Mouse (Mus musculus) lung, embryonic 15.5 days (tissue): ENCODE results near the gene Ntrk3. TPM values are rescaled to one million over a fixed set of nuclear protein-coding genes. Genes with fewer than 3 reads are reported as not detected.

Experiments
- ATAC-seq: fragments of 200-750 bp; cut with Nextera tagmentation; 2 replicates; pipeline ENCODE4 v1.8.0; 2017; ENCODE audit warnings: moderate number of reproducible peaks, borderline replicate concordance; ENCODE audit not compliant: low FRiP score, low TSS enrichment; ENCODE audit errors: extremely low read depth
- H3K27ac ChIP-seq: fragments of 300-500 bp; sonication (generic); 2 replicates; pipeline ENCODE4 v1.5.1; 2015; ENCODE audit warnings: moderate library complexity, mild to moderate bottlenecking, inconsistent platforms
- H3K27me3 ChIP-seq: fragments of 300-500 bp; sonication (generic); 2 replicates; pipeline ENCODE4 v1.6.1; 2015; ENCODE audit warnings: inconsistent platforms
- H3K36me3 ChIP-seq: fragments of 300-500 bp; sonication (generic); 2 replicates; pipeline ENCODE4 v1.6.1; 2015; ENCODE audit warnings: inconsistent platforms
- H3K4me1 ChIP-seq: fragments of 300-500 bp; sonication (generic); 2 replicates; pipeline ENCODE4 v1.6.1; 2015; ENCODE audit warnings: inconsistent platforms
- H3K4me2 ChIP-seq: fragments of 300-500 bp; sonication (generic); 2 replicates; pipeline ENCODE4 v1.6.1; 2015; ENCODE audit warnings: inconsistent platforms, mild to moderate bottlenecking, moderate library complexity
- H3K4me3 ChIP-seq: fragments of 300-500 bp; sonication (generic); 2 replicates; pipeline ENCODE4 v1.5.1; 2015; ENCODE audit warnings: mild to moderate bottlenecking, inconsistent platforms
- H3K9ac ChIP-seq: fragments of 300-500 bp; sonication (generic); 2 replicates; pipeline ENCODE4 v1.6.1; 2015; ENCODE audit warnings: inconsistent platforms
- H3K9me3 ChIP-seq: fragments of 300-500 bp; sonication (generic); 2 replicates; pipeline ENCODE4 v1.6.1; 2016; ENCODE audit warnings: inconsistent platforms
- WGBS: fragments of 180-500 bp; shearing (Covaris S2); methylation state at CpG from one replicate; pipeline ENCODE4 v1.1.7; 2015; 5-methylcytosine and 5-hydroxymethylcytosine counted together
- polyA plus RNA-seq: library from polyadenylated mRNA; unstranded; fragments of >200 nt; fragmentation: Nextera tagmentation; extraction: Ambion mirVana; gene quantifications from 2 replicates; pipeline ENCODE4 v1.2.1, GENCODE M21; 2015

The Ntrk3 gene
- polyA plus RNA-seq, 1 experiment from 2014 or later = 1.1 TPM

DNA sequence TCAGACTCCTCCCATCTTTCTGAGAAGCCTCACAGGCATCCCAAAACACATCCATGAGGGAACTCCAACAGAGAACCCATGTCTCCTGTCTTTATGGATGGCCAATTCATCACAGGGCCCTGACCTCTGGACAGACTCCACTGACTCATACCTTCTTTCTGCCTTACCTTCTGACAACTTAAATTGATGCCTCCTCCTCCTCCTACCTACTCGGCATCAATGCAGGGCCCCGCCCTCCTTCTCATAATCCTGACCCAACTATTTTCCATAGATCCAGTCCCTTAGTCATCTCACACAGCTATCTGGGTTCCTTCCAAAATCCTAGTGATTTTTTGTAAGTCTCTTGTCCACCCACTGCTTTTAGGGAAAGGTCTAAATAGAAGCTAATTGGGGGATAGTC, 78.0 kb downstream of the Ntrk3 start:
- no peaks in the 10 kb centered on the region for H3K36me3 ChIP-seq
- H3K9ac ChIP-seq = no peak overlapping the region
- no peaks in the 10 kb centered on the region for H3K4me1 ChIP-seq
- H3K4me2 ChIP-seq = no peak overlapping the region
- 81% methylated on average over 2 of the region's 2 CpGs for WGBS
- no peaks in the 10 kb centered on the region for H3K9me3 ChIP-seq
- H3K27ac ChIP-seq = no peak overlapping the region
- no peak for ATAC-seq
- no peaks in the 10 kb centered on the region for H3K27me3 ChIP-seq
- no peak overlapping the region for H3K4me3 ChIP-seq

GRCm38 (mm10) chr7:78658026-78658425, 79.8 kb downstream of the Ntrk3 start:
- H3K4me3 ChIP-seq = no peak overlapping the region
- H3K9me3 ChIP-seq = no peaks in the 10 kb centered on the region
- H3K9ac ChIP-seq = no peak overlapping the region
- no peak overlapping the region for H3K27ac ChIP-seq
- H3K4me2 ChIP-seq = no peak overlapping the region
- no peaks in the 10 kb centered on the region for H3K27me3 ChIP-seq
- H3K4me1 ChIP-seq = no peaks in the 10 kb centered on the region
- H3K36me3 ChIP-seq = no peaks in the 10 kb centered on the region
- no peak for ATAC-seq
- WGBS = 62% methylated on average over 10 of the region's 10 CpGs

DNA sequence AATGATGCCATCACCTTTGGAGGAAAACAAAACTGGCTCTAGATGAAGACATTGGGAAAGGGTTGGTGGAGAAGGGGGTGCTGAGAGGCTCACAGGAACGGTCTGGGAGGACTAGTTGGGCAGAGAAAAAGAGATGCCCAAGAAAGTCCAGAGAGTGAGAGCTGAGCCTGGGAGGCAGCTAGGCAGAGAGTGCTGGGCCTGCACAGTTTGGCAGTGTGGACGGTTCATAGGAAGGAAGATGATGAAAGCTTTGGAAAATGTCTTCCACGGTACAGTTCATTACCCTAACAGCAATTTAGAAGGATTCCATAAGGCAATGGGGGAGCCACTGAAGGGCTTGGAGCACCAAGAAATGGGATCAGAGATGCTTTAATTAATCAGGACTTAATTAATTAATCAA, 81.6 kb downstream of the Ntrk3 start:
- no peak overlapping the region for H3K4me2 ChIP-seq
- ATAC-seq = no peak
- H3K4me1 ChIP-seq = no peaks in the 10 kb centered on the region
- no peak overlapping the region for H3K4me3 ChIP-seq
- WGBS = 58% methylated on average over 3 of the region's 3 CpGs
- no peaks in the 10 kb centered on the region for H3K27me3 ChIP-seq
- no peak overlapping the region for H3K9ac ChIP-seq
- no peak overlapping the region for H3K27ac ChIP-seq
- no peaks in the 10 kb centered on the region for H3K36me3 ChIP-seq
- H3K9me3 ChIP-seq = no peaks in the 10 kb centered on the region

GRCm38 (mm10) chr7:78653686-78654085, 84.1 kb downstream of the Ntrk3 start:
- no peak for ATAC-seq
- H3K9me3 ChIP-seq = no peaks in the 10 kb centered on the region
- no peak overlapping the region for H3K4me3 ChIP-seq
- H3K4me2 ChIP-seq = no peak overlapping the region
- 28% methylated on average over 4 of the region's 4 CpGs for WGBS
- H3K36me3 ChIP-seq = no peaks in the 10 kb centered on the region
- H3K27ac ChIP-seq = no peak overlapping the region
- H3K27me3 ChIP-seq = no peaks in the 10 kb centered on the region
- H3K4me1 ChIP-seq = no peaks in the 10 kb centered on the region
- no peak overlapping the region for H3K9ac ChIP-seq

DNA sequence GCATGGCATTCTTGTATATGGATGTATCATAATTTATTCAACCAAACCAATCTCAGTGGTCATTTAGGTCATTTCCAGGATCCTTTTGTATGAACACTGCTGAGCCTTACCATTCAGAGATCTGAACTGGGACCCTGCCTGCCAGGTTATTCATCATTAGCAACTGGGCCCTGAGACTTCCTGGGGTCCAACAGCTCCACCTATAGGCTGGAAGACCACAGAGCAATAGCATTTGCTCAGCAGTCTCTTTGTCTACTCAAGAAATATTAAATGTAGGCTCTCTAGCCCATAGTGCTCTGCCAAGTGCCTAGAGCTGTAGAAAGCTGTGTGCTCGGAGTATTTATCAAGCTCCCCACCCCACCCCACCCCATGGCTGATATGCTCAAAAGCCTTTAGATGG, 85.5 kb downstream of the Ntrk3 start:
- H3K4me3 ChIP-seq = no peak overlapping the region
- ATAC-seq = no peak
- no peak overlapping the region for H3K9ac ChIP-seq
- H3K4me2 ChIP-seq = no peak overlapping the region
- H3K27ac ChIP-seq = no peak overlapping the region
- H3K27me3 ChIP-seq = no peaks in the 10 kb centered on the region
- H3K36me3 ChIP-seq = no peaks in the 10 kb centered on the region
- 42% methylated on average over 1 of the region's 1 CpGs for WGBS
- no peaks in the 10 kb centered on the region for H3K9me3 ChIP-seq
- no peaks in the 10 kb centered on the region for H3K4me1 ChIP-seq

- WGBS = 38% methylated on average over 1 of the region's 1 CpGs
- no peak for ATAC-seq
- H3K27me3 ChIP-seq = no peaks in the 10 kb centered on the region
- no peaks in the 10 kb centered on the region for H3K9me3 ChIP-seq
- H3K4me1 ChIP-seq = no peaks in the 10 kb centered on the region
- no peaks in the 10 kb centered on the region for H3K36me3 ChIP-seq
- no peak overlapping the region for H3K4me2 ChIP-seq
- H3K9ac ChIP-seq = no peak overlapping the region
- H3K27ac ChIP-seq = no peak overlapping the region
- H3K4me3 ChIP-seq = no peak overlapping the region
Measured at GRCm38 (mm10) chr7:78651540-78651939, 86.3 kb downstream of the Ntrk3 start.

DNA sequence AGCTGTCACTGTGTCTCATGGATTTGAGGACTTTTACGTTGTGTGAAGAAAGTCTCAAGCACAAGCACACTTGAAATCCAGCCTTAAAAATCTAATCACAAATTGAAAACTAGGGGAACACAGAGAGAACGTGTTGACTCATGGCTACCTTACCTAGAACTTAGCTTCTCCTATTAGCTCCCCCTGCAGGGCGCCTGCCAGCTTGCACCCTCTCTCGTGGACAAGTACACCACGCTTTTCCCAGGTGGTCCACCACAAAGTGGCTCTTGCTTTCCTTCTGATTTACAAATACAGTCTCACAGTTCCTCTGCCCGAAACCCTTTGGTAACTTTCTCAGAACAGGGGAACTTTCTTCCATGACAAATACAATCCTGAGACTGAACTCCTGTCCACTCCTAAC, 94.1 kb downstream of the Ntrk3 start:
- Histone ChIP-seq H3K4me2 (no peak overlapping the region), H3K4me1 (no peaks in the 10 kb centered on the region), H3K27me3 (no peaks in the 10 kb centered on the region), H3K9ac (no peak overlapping the region), H3K4me3 (no peak overlapping the region), H3K9me3 (no peaks in the 10 kb centered on the region), H3K27ac (no peak overlapping the region), H3K36me3 (no peaks in the 10 kb centered on the region)
- no peak for ATAC-seq
- WGBS = 53% methylated on average over 6 of the region's 6 CpGs

DNA sequence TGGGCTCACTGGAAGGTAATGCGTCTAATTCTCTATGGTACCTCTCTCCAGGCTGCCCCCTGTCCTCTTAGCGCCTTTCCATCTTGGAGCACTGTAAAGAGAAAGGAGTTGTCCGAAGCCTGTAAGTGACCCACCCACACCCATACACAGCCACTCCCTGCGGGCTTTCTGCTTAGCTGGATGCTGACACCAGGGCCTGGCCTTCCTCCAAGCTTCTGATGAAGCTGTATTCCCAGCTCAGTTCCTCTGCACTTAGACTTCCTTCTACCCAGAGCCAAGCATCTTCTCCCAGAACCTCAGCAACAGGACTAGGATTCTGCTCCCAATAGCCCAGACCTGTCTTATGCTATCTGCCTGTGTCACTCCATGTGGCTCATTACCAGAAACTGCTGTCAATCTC, 114.1 kb downstream of the Ntrk3 start:
- WGBS = 47% methylated on average over 4 of the region's 4 CpGs
- H3K36me3 ChIP-seq = no peaks in the 10 kb centered on the region
- H3K4me3 ChIP-seq = no peak overlapping the region
- H3K4me2 ChIP-seq = no peak overlapping the region
- H3K9me3 ChIP-seq = no peaks in the 10 kb centered on the region
- H3K4me1 ChIP-seq = no peaks in the 10 kb centered on the region
- H3K27ac ChIP-seq = no peak overlapping the region
- no peak for ATAC-seq
- no peak overlapping the region for H3K9ac ChIP-seq
- no peaks in the 10 kb centered on the region for H3K27me3 ChIP-seq

GRCm38 (mm10) chr7:78621115-78621514, 116.7 kb downstream of the Ntrk3 start:
- Histone ChIP-seq H3K36me3 (no peaks in the 10 kb centered on the region), H3K9me3 (no peaks in the 10 kb centered on the region), H3K27me3 (no peaks in the 10 kb centered on the region), H3K4me1 (no peaks in the 10 kb centered on the region), H3K4me2 (no peak overlapping the region), H3K27ac (no peak overlapping the region), H3K9ac (no peak overlapping the region), H3K4me3 (no peak overlapping the region)
- no peak for ATAC-seq
- WGBS = 31% methylated on average over 4 of the region's 4 CpGs

GRCm38 (mm10) chr7:78619818-78620577, 117.8 kb downstream of the Ntrk3 start:
- no peak overlapping the region for H3K9ac ChIP-seq
- no peak overlapping the region for H3K27ac ChIP-seq
- H3K27me3 ChIP-seq = no peaks in the 10 kb centered on the region
- 48% methylated on average over 9 of the region's 9 CpGs for WGBS
- no peaks in the 10 kb centered on the region for H3K36me3 ChIP-seq
- no peaks in the 10 kb centered on the region for H3K4me1 ChIP-seq
- H3K4me3 ChIP-seq = no peak overlapping the region
- H3K9me3 ChIP-seq = no peaks in the 10 kb centered on the region
- H3K4me2 ChIP-seq = no peak overlapping the region
- no peak for ATAC-seq

DNA sequence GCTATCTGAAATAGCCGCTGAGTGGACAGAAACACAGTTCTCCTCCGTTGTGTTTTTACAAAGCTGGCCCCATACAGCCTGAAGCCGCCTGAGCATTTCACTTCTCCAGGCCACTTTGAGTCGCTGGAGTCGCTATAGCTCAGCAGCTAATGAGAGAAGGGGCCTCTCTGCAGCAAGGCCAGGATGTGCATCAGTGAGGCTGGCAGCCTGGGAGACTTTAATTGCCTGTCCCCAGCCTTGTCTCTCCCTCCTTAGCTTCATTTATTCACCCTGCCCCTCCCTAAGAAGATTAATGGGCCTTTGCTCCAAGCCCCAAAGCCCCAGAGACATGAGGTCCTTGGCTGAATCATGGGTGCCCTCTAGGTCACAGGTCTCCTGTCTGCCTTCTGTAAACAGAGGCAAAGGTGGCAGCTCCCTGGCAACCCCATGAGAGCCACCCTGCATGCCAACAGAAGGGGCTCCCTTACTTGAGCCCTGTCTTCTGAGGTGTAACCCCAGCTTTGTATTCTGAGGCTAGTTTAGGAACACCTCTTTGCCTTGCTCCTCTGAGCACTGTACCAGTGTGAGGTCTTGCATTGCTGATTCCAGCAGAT, 132.2 kb downstream of the Ntrk3 start:
- no peak overlapping the region for H3K4me2 ChIP-seq
- 33% methylated on average over 5 of the region's 5 CpGs for WGBS
- no peaks in the 10 kb centered on the region for H3K27me3 ChIP-seq

GRCm38 (mm10) chr7:78603922-78604321, 133.9 kb downstream of the Ntrk3 start:
- Histone ChIP-seq H3K4me1 (no peaks in the 10 kb centered on the region), H3K9me3 (no peaks in the 10 kb centered on the region), H3K27me3 (peaks cover 2% of the 10 kb centered on the region; the same call in 1 of the 2 replicates), H3K4me3 (no peak overlapping the region), H3K36me3 (no peaks in the 10 kb centered on the region), H3K9ac (no peak overlapping the region), H3K27ac (no peak overlapping the region), H3K4me2 (no peak overlapping the region)
- WGBS = 24% methylated on average over 7 of the region's 7 CpGs
- no peak for ATAC-seq

More for the DNA sequence above, 132.2 kb downstream of the Ntrk3 start:
- Histone ChIP-seq H3K9ac (no peak overlapping the region), H3K4me3 (no peak overlapping the region), H3K4me1 (no peaks in the 10 kb centered on the region), H3K36me3 (no peaks in the 10 kb centered on the region), H3K9me3 (no peaks in the 10 kb centered on the region), H3K27ac (no peak overlapping the region)
- no peak for ATAC-seq
